Mouse (Mus musculus): ENCODE data around the gene Clns1a.

The Clns1a gene

GRCm38 (mm10) chr7:97728666-97729614 is 32.5 kb downstream of the Clns1a start:
- no peak for DNase-seq (ENCODE audit: low spot score in 2 of 2)

- no peak for DNase-seq (ENCODE audit: low spot score in 2 of 2)
Observed at GRCm38 (mm10) chr7:97730427-97730826, 34.0 kb downstream of the Clns1a start.

DNA sequence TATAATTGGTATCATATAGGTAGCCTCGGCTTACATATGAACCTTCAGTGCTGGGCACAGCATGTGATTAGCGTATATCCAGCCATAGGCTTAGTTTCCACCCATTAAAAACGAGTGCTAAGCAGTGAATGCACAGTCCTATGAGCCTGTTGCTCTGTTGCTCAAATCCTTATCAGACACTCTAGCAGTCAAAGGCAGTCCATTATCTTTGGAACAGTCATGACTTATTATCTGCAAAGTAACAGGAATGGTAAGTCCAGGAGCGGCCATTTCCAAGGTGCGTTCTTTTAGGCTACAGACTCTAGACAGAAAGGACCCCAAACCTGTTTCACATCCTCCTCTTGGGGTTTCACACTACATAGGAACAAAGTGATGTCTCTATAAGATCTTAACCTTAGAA is 37.2 kb downstream of the Clns1a start:
- no peak for DNase-seq (ENCODE audit: low spot score in 2 of 2)

GRCm38 (mm10) chr7:97735021-97735420 is 38.6 kb downstream of the Clns1a start:
- no peak for DNase-seq (ENCODE audit: low spot score in 2 of 2)

DNA sequence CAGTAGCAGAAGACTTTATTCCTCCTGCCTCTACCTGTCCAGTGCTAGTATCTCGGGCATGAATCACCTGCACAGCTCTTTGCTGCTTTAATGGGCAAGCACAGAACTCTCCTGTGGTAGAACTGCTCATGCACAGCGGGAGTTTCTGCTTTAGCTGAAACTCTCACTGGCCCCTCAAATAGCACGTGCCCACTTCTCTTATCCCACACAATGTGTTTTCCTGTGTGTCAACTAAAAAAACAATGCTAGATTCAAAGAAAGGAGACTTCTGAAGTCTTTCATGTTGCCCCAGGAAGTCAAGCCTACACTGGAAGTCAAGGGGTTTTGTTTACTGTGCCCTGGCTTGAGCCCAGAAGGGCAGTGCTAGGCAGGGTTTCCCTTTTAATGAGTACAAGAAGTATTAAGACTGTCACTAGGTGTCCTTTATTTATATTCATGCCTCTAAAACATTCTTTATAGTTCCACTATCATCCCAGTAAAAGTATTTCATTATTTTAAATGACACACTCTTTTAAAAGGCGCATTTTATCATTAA is 39.5 kb downstream of the Clns1a start:
- DNase-seq (ENCODE audit: low spot score in 2 of 2), result no peak

DNA sequence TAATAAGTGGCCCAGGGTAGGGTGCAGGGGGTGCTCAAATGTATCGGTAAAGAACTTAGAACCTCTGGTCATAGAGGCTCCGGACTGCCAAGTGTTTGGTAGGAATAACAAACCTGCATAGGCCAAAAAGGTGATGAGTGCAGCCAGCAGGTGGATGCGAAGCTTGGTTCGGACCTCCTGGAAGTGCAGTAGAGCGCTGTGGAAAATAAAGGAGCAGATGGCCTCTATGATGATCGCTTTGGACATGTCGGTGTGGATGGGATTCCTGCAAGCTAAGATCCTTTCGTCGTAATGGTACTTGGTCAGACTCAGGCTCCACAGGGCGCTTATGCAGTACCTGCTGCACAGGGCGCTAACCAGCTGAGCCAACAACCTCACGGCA is 40.8 kb downstream of the Clns1a start:
- no peak for DNase-seq (ENCODE audit: low spot score in 2 of 2)

GRCm38 (mm10) chr7:97737638-97738456 is 41.4 kb downstream of the Clns1a start, which contains the start of gene Aqp11:
Aqp11 (minus strand) TSS chr7:97738289.
- DNase-seq (ENCODE audit: low spot score in 2 of 2), result peak; percentile 83

DNA sequence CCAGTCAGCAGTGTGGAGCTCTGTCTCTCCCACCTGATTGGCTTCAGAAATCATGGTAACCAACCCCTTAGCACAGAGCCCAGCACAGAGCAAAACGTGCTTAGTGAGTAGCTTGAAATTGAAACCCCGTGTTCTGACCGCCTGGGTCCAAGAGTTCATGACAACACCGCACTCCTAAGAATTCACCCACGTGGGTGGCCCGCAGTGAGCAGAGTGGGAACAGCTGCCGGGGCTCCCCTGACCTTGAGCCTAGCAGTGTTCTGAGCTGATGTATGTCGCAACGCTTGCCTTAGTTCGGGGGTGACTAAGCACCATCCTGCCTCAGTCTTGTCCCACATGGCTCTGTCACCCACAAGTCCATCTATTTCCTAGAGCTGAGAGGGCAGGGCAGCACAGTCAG is 44.5 kb downstream of the Clns1a start:
- DNase-seq (ENCODE audit: low spot score in 2 of 2), result no peak

GRCm38 (mm10) chr7:97741756-97742291 is 45.4 kb downstream of the Clns1a start:
- DNase-seq (ENCODE audit: low spot score in 2 of 2), result no peak

- DNase-seq (ENCODE audit: low spot score in 2 of 2), result peak in 1 of 2 experiments; percentile 29
Observed at GRCm38 (mm10) chr7:97745299-97745698, 48.9 kb downstream of the Clns1a start.

DNA sequence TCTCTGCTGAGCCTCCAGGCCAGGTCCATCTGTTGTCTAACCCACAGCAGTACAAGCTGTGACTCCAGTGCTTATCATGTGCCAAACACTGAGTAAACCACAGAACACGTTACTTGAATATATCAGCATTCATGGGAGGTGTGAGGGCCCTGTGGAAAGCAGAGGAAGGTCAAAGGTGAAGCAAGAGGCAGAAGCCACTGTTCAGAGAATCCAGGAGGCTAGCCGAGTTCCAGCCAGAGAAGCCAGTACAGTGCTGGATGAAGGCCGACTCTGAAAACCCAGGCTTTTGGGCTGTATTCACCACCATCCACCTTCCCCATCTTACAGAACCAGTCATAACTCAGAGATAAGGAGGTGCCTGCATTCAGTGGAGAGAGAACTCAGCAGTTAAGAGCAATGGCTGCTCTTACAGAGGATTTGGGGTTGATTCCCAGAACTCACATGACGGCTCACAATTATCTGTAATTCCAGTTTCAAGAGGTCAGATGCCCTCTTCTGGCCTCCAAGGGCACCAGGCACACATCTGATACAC is 50.8 kb downstream of the Clns1a start:
- DNase-seq (ENCODE audit: low spot score in 2 of 2), result no peak

DNA sequence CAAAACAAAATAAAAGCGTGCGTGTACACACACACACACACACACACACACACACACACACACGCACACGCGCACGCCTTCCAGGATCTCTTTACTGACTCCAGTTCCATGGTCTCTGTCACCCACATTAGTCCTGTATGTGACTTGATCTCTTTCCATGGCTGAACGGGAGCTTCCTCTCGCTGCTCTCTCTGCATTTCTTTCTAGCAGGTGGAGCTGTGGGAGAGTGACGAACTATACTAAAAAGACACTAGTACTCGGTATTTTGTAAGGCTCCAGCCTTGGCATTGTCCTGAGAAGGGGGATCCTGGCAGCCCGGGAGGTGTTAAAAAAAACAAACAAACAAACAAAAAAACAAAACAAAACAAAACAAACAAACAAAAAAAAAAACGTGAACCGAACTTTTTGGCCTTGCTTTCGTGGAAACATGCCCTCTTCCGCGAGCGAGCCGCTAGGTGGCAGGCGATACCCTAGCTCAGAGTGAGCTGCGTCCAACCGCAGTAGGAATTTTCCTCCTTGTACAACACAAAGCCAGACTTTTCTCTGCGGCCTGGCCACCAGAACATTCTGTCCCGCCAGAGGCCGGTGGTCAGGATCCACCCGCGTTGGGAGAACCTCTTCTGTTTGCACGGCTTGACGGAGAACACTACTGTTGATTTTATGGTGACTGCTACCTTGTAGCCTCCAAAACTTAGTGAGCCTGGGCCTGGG is 51.5 kb downstream of the Clns1a start:
- peak; percentile 71 to 77 for DNase-seq (ENCODE audit: low spot score in 2 of 2)

DNA sequence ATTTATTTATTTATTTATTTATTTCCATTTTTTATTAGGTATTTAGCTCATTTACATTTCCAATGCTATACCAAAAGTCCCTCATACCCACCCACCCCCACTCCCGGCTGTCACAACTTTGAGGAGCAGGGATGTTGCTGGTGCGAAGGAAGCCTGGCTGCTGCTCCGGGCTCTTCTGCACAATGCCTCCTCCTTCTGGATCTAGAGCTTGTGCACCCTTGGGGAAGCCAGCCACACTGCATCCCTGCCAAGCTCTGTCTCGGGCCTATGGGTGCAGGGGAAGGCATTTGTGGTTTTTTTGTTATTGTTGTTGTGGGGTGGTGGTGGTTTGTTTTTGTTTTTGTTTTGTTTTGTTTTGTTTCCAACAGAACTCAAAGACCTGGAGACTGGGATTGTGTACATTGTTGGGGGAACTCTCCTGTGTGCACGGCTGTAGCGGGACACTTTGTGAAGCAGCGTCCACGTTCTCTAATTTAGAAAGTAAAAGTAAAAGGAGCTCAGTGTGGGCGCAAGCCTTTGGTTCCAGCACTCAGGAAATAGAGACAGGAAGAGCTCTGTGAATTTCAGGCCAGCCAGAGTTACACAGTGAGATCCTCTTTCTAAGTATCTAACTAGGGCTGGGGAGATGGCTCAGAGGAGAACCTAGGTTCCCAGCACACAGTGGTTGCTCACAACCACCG is 52.2 kb downstream of the Clns1a start:
- DNase-seq (ENCODE audit: low spot score in 2 of 2), result peak; percentile 56 to 61

DNA sequence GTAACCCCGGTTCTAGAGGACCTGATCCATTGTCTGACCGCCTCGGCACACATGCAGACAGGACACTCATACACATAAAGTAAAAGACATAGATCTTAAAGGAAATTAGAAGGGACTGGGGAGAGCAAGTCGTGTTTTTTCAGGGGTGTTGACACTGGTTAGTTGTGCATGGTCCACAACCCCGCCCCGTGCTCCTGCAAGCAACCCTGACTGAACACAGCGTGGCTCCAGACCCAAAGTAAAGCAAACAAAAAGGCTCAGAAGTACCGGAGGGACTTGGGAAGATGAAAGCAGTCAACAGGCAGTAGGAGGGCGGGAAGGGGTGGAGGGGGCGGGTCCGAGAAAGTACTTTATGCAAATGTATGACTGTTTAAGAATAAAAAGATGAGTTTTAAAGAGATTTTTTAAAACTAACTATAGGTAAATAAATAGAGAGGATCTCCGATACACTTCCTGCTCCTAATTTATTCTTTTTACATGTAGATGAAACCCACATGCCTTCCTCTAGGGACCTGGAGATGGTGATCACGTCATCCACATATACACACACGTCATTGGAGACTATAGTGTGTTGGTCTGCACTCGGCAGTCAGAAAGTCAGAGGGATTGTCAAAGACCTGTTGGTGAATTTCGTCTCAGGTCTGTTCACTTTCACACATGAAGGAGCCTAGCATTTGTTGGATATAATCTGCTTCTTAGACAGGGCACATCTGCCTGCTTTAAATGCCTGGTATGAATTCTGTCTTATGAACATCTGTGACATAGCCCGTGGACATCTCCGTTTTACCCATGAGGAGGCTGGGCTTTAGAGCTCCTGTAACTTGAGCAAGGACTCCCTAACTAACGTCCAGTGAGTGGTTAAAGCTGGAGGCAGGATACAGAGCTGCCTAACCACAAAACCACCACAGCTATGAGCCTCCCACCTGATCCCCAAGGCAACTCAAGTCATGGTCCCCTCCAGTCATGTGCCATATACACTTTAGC is 53.1 kb downstream of the Clns1a start:
- peak; percentile 14 to 29 for DNase-seq (ENCODE audit: low spot score in 2 of 2)

- no peak for DNase-seq (ENCODE audit: low spot score in 2 of 2)
Observed at GRCm38 (mm10) chr7:97756967-97757881, 60.8 kb downstream of the Clns1a start.

DNA sequence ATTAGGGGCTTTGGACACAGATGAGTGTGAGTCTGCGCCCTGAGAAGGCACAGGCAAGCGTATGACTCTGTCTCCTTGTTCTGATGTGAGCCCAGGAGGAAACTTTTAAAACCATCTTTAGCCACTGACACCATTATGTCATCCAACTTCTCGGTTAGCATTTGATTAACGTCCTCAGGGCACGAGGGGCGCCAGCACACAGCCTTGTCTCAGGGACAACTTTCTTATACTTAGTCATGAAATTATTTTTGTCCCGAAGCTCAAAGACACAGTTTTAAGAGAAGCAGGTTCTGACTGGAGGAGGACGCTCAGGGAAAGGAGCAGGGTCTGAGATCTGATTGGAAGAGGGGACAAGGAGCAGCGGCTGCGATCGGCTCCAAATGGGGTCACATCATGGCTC is 68.2 kb downstream of the Clns1a start:
- no peak for DNase-seq (ENCODE audit: low spot score in 2 of 2)

- DNase-seq (ENCODE audit: low spot score in 2 of 2), result peak; percentile 12 to 29
Observed at GRCm38 (mm10) chr7:97765181-97765962, 68.9 kb downstream of the Clns1a start.

Measured in spleen, postnatal 36 days (tissue).